Mouse (Mus musculus) heart, embryonic 14.5 days (tissue): Measurements from ENCODE around the gene Helz2. TPM values are rescaled to one million over a fixed set of nuclear protein-coding genes. Genes with fewer than 3 reads are reported as not detected.

ENCODE experiments used
- ATAC-seq: fragments of 200-750 bp; cut with Nextera tagmentation; 2 replicates; pipeline ENCODE4 v1.8.0; 2017; ENCODE audit warnings: low read depth, moderate TSS enrichment; ENCODE audit not compliant: insufficient number of reproducible peaks, insufficient read depth, low FRiP score
- H3K27ac ChIP-seq, 2 experiments: fragments of 200-500 bp in 1 of 2; fragments of 300-500 bp in 1 of 2; sonication (generic) in 1 of 2; replicated peaks in 1 of 2; 2 replicates each; pipeline ENCODE4 v1.5.1; 2012 to 2014; ENCODE audit warnings: low read depth in 2 of 2, low read length in 2 of 2, control low read depth in 1 of 2, mild to moderate bottlenecking in 1 of 2, mixed read lengths in 1 of 2; ENCODE audit not compliant: control insufficient read depth in 1 of 2, insufficient read depth in 1 of 2
- H3K27me3 ChIP-seq: fragments of 300-500 bp; sonication (generic); 2 replicates; pipeline ENCODE4 v1.6.1; 2014; ENCODE audit warnings: mild to moderate bottlenecking, low read length, control low read depth; ENCODE audit not compliant: control insufficient read depth, insufficient read depth
- H3K36me3 ChIP-seq: fragments of 300-500 bp; sonication (generic); 2 replicates; pipeline ENCODE4 v1.6.1; 2014; ENCODE audit warnings: mild to moderate bottlenecking, control low read depth, low read length, mixed read lengths; ENCODE audit not compliant: control insufficient read depth, insufficient read depth
- H3K4me1 ChIP-seq, 2 experiments: fragments of 200-500 bp in 1 of 2; fragments of 300-500 bp in 1 of 2; sonication (generic) in 1 of 2; 2 replicates each; pipeline ENCODE4 v1.6.1; 2012 to 2014; ENCODE audit warnings: low read length in 2 of 2, control low read depth in 1 of 2, mixed read lengths in 1 of 2; ENCODE audit not compliant: control insufficient read depth in 2 of 2, insufficient read depth in 2 of 2
- H3K4me2 ChIP-seq: fragments of 300-500 bp; sonication (generic); 2 replicates; pipeline ENCODE4 v1.6.1; 2014; ENCODE audit warnings: mild to moderate bottlenecking, low read length
- H3K4me3 ChIP-seq, 2 experiments: fragments of 200-500 bp in 1 of 2; fragments of 300-500 bp in 1 of 2; sonication (generic) in 1 of 2; 2 replicates each; pipeline ENCODE4 v1.5.1; 2012 to 2014; ENCODE audit warnings: low read length in 2 of 2, mild to moderate bottlenecking in 2 of 2, control low read depth in 1 of 2, low read depth in 1 of 2, moderate library complexity in 1 of 2; ENCODE audit not compliant: control insufficient read depth in 1 of 2, insufficient read depth in 1 of 2
- H3K9ac ChIP-seq: fragments of 300-500 bp; sonication (generic); 2 replicates; pipeline ENCODE4 v1.6.1; 2014; ENCODE audit warnings: mild to moderate bottlenecking, low read length
- H3K9me3 ChIP-seq: fragments of 300-500 bp; sonication (generic); 2 replicates; pipeline ENCODE4 v1.6.1; 2016; ENCODE audit warnings: low read length, control low read depth; ENCODE audit not compliant: control insufficient read depth
- WGBS: fragments of 180-500 bp; shearing (Covaris S2); extraction: QIAGEN DNeasy Blood & Tissue Kit; methylation state at CpG from one replicate; pipeline ENCODE4 v1.1.7; 2014; 5-methylcytosine and 5-hydroxymethylcytosine counted together
- polyA plus RNA-seq: library from polyadenylated mRNA; unstranded; fragments of >200 nt; fragmentation: Nextera tagmentation; extraction: Ambion mirVana; gene quantifications from 2 replicates; pipeline ENCODE4 v1.2.1, GENCODE M21; 2014

Helz2 gene
- polyA plus RNA-seq, 1 experiment from 2014 or later, result 1.3 TPM

- Histone ChIP-seq H3K4me2 (no peak overlapping the region), H3K27me3 (no peaks in the 10 kb centered on the region), H3K4me1 (no peaks in the 10 kb centered on the region), H3K9me3 (no peaks in the 10 kb centered on the region), H3K4me3 (no peak overlapping the region), H3K36me3 (no peaks in the 10 kb centered on the region), H3K27ac (no peak overlapping the region), H3K9ac (no peak overlapping the region)
- WGBS, result 56% methylated on average over 6 of the region's 6 CpGs
- ATAC-seq, result no peak
Measured at GRCm38 (mm10) chr2:181180898-181181297, 60.9 kb downstream of the Helz2 start.

- Histone ChIP-seq H3K4me2 (no peak overlapping the region), H3K4me3 (no peak overlapping the region), H3K27me3 (no peaks in the 10 kb centered on the region), H3K36me3 (no peaks in the 10 kb centered on the region), H3K9ac (no peak overlapping the region), H3K9me3 (no peaks in the 10 kb centered on the region), H3K27ac (no peak overlapping the region), H3K4me1 (no peaks in the 10 kb centered on the region)
- ATAC-seq, result no peak
- WGBS, result 48% methylated on average over 5 of the region's 5 CpGs
Measured at GRCm38 (mm10) chr2:181178471-181178870, 63.4 kb downstream of the Helz2 start.

DNA sequence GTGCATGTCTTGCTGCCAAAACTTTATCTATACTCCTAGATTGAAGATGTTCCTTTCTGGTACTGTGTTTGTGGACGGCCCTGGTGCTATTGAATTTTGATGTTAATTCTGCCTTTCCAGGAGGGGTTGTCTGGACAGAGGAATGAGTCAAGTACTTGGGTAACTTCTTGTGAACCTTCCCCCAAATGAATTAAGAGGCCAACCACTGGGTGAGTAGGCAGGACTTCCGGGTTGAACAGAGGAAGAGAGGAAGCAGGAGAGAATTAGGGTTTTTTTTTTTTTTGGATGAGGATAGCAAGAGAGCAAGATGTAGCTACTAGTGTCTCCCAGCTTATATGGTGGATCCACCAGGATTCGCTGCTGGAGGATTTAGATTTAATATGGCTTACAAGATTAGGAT lies 63.8 kb downstream of the Helz2 start:
- H3K27me3 ChIP-seq, result no peaks in the 10 kb centered on the region
- ATAC-seq, result no peak
- no peak overlapping the region for H3K4me3 ChIP-seq
- no peak overlapping the region for H3K9ac ChIP-seq
- no peak overlapping the region for H3K4me2 ChIP-seq
- no peaks in the 10 kb centered on the region for H3K36me3 ChIP-seq
- H3K4me1 ChIP-seq, result no peaks in the 10 kb centered on the region
- no peak overlapping the region for H3K27ac ChIP-seq
- WGBS, result 65% methylated on average over 3 of the region's 3 CpGs
- no peaks in the 10 kb centered on the region for H3K9me3 ChIP-seq

Other genes with a start within 250 kb of the Helz2 start
- 0.04 and 0.07 TPM in 2 replicates for gene Chrna4, start 198.5 kb downstream of the Helz2 start, polyA plus RNA-seq
- gene Kcnq2, start 106.7 kb downstream of the Helz2 start, polyA plus RNA-seq, result 0.11 TPM in 1 of 2 replicates, not detected in the other
- 22.6 and 24.7 TPM in 2 replicates for gene Eef1a2, start 85.0 kb downstream of the Helz2 start, polyA plus RNA-seq
- gene Ppdpf, start 54.8 kb downstream of the Helz2 start, polyA plus RNA-seq, result 181 and 193 TPM in 2 replicates
- gene Ptk6, start 39.2 kb downstream of the Helz2 start, polyA plus RNA-seq, result not detected in 2 replicates
- 0.08 and 0.09 TPM in 2 replicates for gene Srms, start 28.8 kb downstream of the Helz2 start, polyA plus RNA-seq
- not detected in 2 replicates for gene Fndc11, start 22.0 kb downstream of the Helz2 start, polyA plus RNA-seq
- 9.1 and 9.9 TPM in 2 replicates for gene Gmeb2, start 46.0 kb upstream of the Helz2 start, polyA plus RNA-seq
- gene Stmn3, start 72.5 kb upstream of the Helz2 start, polyA plus RNA-seq, result 0.24 and 3.6 TPM in 2 replicates
- gene Rtel1, start 77.7 kb upstream of the Helz2 start, polyA plus RNA-seq, result 21.1 and 25.3 TPM in 2 replicates
- 26.3 and 26.5 TPM in 2 replicates for gene Zgpat, start 122.9 kb upstream of the Helz2 start, polyA plus RNA-seq
- 42.8 and 46.9 TPM in 2 replicates for gene Arfrp1, start 123.4 kb upstream of the Helz2 start, polyA plus RNA-seq
- gene Lime1, start 138.1 kb upstream of the Helz2 start, polyA plus RNA-seq, result 13.6 and 13.7 TPM in 2 replicates
- 8.8 and 10.6 TPM in 2 replicates for gene Zbtb46, start 217.4 kb upstream of the Helz2 start, polyA plus RNA-seq